Mouse (Mus musculus) heart, embryonic 11.5 days (tissue): Measurements from ENCODE around the gene Cyth1. TPM values are rescaled to one million over a fixed set of nuclear protein-coding genes. Genes with fewer than 3 reads are reported as not detected.

Experiments
- ATAC-seq: fragments of 200-750 bp; cut with Nextera tagmentation; replicated peaks from 2 replicates; pipeline ENCODE4 v1.8.0; 2017; ENCODE audit warnings: moderate library complexity; ENCODE audit not compliant: insufficient number of reproducible peaks, low FRiP score, low TSS enrichment
- H3K27ac ChIP-seq: fragments of 300-500 bp; sonication (generic); 2 replicates; pipeline ENCODE4 v1.5.1; 2014; ENCODE audit warnings: mild to moderate bottlenecking, low read depth, low read length
- H3K27me3 ChIP-seq: fragments of 300-500 bp; sonication (generic); 2 replicates; pipeline ENCODE4 v1.6.1; 2014; ENCODE audit warnings: mild to moderate bottlenecking, low read length, mixed read lengths; ENCODE audit not compliant: control insufficient read depth, insufficient read depth
- H3K36me3 ChIP-seq: fragments of 300-500 bp; sonication (generic); 2 replicates; pipeline ENCODE4 v1.6.1; 2014; ENCODE audit warnings: mild to moderate bottlenecking, low read length, moderate library complexity, mixed read lengths; ENCODE audit not compliant: control insufficient read depth, insufficient read depth
- H3K4me1 ChIP-seq: fragments of 300-500 bp; sonication (generic); 2 replicates; pipeline ENCODE4 v1.6.1; 2014; ENCODE audit warnings: low read length; ENCODE audit not compliant: control insufficient read depth, insufficient read depth
- H3K4me2 ChIP-seq: fragments of 300-500 bp; sonication (generic); 2 replicates; pipeline ENCODE4 v1.6.1; 2014; ENCODE audit warnings: mild to moderate bottlenecking, moderate library complexity
- H3K4me3 ChIP-seq: fragments of 300-500 bp; sonication (generic); 2 replicates; pipeline ENCODE4 v1.5.1; 2014; ENCODE audit warnings: low read depth, low read length
- H3K9ac ChIP-seq: fragments of 300-500 bp; sonication (generic); 2 replicates; pipeline ENCODE4 v1.6.1; 2014; ENCODE audit warnings: mild to moderate bottlenecking, low read depth, low read length, moderate library complexity
- H3K9me3 ChIP-seq: fragments of 300-500 bp; sonication (generic); replicated peaks from 2 replicates; pipeline ENCODE4 v1.6.1; 2016; ENCODE audit warnings: low read length; ENCODE audit not compliant: control insufficient read depth
- WGBS: fragments of 180-500 bp; shearing (Covaris S2); extraction: QIAGEN DNeasy Blood & Tissue Kit; methylation state at CpG from one replicate; pipeline ENCODE4 v1.1.7; 2014; ENCODE audit not compliant: insufficient replicate concordance; 5-methylcytosine and 5-hydroxymethylcytosine counted together
- polyA plus RNA-seq: library from polyadenylated mRNA; unstranded; fragments of >200 nt; fragmentation: Nextera tagmentation; extraction: Ambion mirVana; gene quantifications from 2 replicates; pipeline ENCODE4 v1.2.1, GENCODE M21; 2014

The Cyth1 gene
- polyA plus RNA-seq, 1 experiment from 2014 or later = 10.6 TPM

DNA sequence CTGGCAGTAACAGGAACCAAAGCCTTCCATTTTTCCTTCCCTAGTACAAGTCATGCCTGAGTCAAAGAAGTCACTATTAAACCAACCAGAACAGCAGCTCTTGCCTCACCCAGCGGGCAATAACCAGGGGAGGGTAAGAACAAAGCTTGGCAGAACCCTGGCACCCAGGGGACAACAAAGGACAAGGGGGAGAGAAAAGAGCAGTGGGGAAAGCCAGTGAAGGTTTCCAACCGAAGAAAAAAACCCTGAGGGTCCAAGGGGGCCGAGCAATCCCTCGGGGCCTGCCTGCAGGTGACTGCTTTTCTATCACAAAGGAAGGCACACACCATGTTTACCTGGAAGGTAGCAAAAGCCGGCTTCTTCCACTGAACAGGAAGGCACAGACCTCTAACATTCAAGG, 1.7 kb downstream of the Cyth1 start:
- ATAC-seq = no peak
- Histone ChIP-seq H3K27me3 (no peaks in the 10 kb centered on the region), H3K4me2 (peak overlapping the region; percentile 75), H3K4me3 (peak overlapping the region; percentile 93), H3K36me3 (no peaks in the 10 kb centered on the region), H3K27ac (peak overlapping the region; percentile 80; the same call in 1 of the 2 replicates), H3K9me3 (no peaks in the 10 kb centered on the region), H3K4me1 (peaks cover 28% of the 10 kb centered on the region), H3K9ac (peak overlapping the region; percentile 80)
- 58% methylated on average over 5 of the region's 5 CpGs for WGBS

- no peaks in the 10 kb centered on the region for H3K36me3 ChIP-seq
- no peak overlapping the region for H3K4me3 ChIP-seq
- peaks cover 36% of the 10 kb centered on the region for H3K4me1 ChIP-seq
- 87% methylated on average over 2 of the region's 2 CpGs for WGBS
- no peak overlapping the region for H3K4me2 ChIP-seq
- no peak overlapping the region for H3K9ac ChIP-seq
- H3K27ac ChIP-seq = no peak overlapping the region
- ATAC-seq = no peak
- H3K9me3 ChIP-seq = no peaks in the 10 kb centered on the region
- no peaks in the 10 kb centered on the region for H3K27me3 ChIP-seq
Observed at GRCm38 (mm10) chr11:118245130-118245529, 3.3 kb downstream of the Cyth1 start.

GRCm38 (mm10) chr11:118243627-118244261, 4.6 kb downstream of the Cyth1 start:
- H3K4me2 ChIP-seq = no peak overlapping the region
- no peak for ATAC-seq
- no peak overlapping the region for H3K4me3 ChIP-seq
- no peaks in the 10 kb centered on the region for H3K36me3 ChIP-seq
- H3K27me3 ChIP-seq = no peaks in the 10 kb centered on the region
- 73% methylated on average over 6 of the region's 6 CpGs for WGBS
- H3K4me1 ChIP-seq = peaks cover 39% of the 10 kb centered on the region
- H3K9ac ChIP-seq = no peak overlapping the region
- H3K9me3 ChIP-seq = no peaks in the 10 kb centered on the region
- no peak overlapping the region for H3K27ac ChIP-seq

- H3K4me1 ChIP-seq = peaks cover 39% of the 10 kb centered on the region
- H3K27ac ChIP-seq = no peak overlapping the region
- 72% methylated on average over 4 of the region's 4 CpGs for WGBS
- no peak overlapping the region for H3K9ac ChIP-seq
- H3K4me3 ChIP-seq = no peak overlapping the region
- ATAC-seq = no peak
- H3K4me2 ChIP-seq = no peak overlapping the region
- no peaks in the 10 kb centered on the region for H3K36me3 ChIP-seq
- no peaks in the 10 kb centered on the region for H3K9me3 ChIP-seq
- H3K27me3 ChIP-seq = no peaks in the 10 kb centered on the region
Observed at GRCm38 (mm10) chr11:118242506-118242905, 5.9 kb downstream of the Cyth1 start.

DNA sequence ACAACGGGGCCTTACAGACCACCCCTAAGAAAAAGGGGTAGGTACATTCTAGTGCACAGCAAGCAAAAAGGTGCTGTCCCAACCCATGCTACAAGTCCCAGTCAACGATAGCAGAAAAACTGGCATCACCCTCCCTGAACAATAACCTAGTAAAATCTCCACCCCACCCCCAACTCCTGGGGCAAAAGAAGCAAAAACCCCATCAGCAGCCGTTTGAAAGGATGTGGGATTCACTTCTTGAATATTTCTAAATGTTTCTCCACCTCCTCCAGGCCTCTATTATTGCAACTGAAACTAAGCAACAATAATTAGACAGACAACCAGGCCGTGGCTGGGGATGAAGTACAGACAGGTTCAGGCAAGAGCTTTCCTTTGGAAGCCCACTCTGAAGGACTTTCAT, 8.0 kb downstream of the Cyth1 start:
- Histone ChIP-seq H3K36me3 (no peaks in the 10 kb centered on the region), H3K4me3 (no peak overlapping the region), H3K9ac (no peak overlapping the region), H3K27me3 (no peaks in the 10 kb centered on the region), H3K4me1 (peaks cover 36% of the 10 kb centered on the region), H3K4me2 (no peak overlapping the region), H3K9me3 (no peaks in the 10 kb centered on the region), H3K27ac (0 out of 2 replicates have a peak overlapping the region, but pooled peaks have one; percentile 15)
- ATAC-seq = no peak
- WGBS = 68% methylated on average over 4 of the region's 4 CpGs

- Histone ChIP-seq H3K27ac (peak overlapping the region; percentile 76), H3K4me2 (peak overlapping the region; percentile 35; the same call in 1 of the 2 replicates), H3K27me3 (no peaks in the 10 kb centered on the region), H3K36me3 (no peaks in the 10 kb centered on the region), H3K4me1 (peaks cover 38% of the 10 kb centered on the region), H3K9ac (0 out of 2 replicates have a peak overlapping the region, but pooled peaks have one; percentile 16), H3K9me3 (no peaks in the 10 kb centered on the region), H3K4me3 (no peak overlapping the region)
- WGBS = 58% methylated on average over 14 of the region's 14 CpGs
- ATAC-seq = no peak
Observed at GRCm38 (mm10) chr11:118239281-118240198, 8.9 kb downstream of the Cyth1 start.

DNA sequence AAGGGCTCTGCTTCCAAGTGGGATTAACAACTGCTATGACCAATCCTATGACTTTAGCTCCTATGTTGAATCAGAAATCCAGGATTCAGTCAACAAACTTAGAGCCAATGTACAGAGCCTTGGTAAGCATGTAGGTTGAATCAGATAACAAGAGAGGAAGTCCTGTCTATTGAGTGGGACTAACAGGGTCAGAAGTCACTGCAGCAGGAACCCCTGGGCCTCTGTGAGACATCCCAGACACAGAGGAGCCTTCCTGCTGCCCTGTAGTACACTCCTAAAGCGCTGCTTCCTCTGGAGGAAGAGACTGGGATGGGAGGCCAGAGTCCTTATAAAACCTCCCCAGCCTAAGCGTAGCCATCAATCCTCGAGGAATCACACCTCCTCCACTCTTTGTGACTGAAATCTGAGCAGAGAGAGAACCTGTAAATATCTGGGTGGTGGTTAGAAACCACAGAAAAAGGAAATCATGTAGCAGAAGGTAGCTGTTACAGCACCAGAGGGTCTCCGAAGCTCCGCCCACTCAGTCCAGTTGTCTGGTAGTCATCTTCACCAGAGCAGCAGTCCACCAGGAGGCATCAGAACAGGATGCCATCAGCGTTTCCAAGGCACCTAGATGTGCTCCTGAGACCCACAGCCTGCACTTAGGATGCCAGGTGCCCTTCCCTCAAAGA, 11.7 kb downstream of the Cyth1 start:
- Histone ChIP-seq H3K27ac (peak overlapping the region; percentile 67), H3K9me3 (no peaks in the 10 kb centered on the region), H3K4me2 (no peak overlapping the region; the same call in 1 of the 2 replicates), H3K9ac (no peak overlapping the region), H3K4me3 (no peak overlapping the region), H3K36me3 (no peaks in the 10 kb centered on the region), H3K4me1 (peaks cover 40% of the 10 kb centered on the region), H3K27me3 (no peaks in the 10 kb centered on the region)
- 45% methylated on average over 6 of the region's 6 CpGs for WGBS
- ATAC-seq = no peak; the same call in 1 of the 2 replicates

GRCm38 (mm10) chr11:118234929-118235328, 13.5 kb downstream of the Cyth1 start:
- no peaks in the 10 kb centered on the region for H3K36me3 ChIP-seq
- peak overlapping the region; percentile 42 for H3K27ac ChIP-seq
- no peak overlapping the region for H3K4me3 ChIP-seq
- H3K9me3 ChIP-seq = no peaks in the 10 kb centered on the region
- no peak overlapping the region for H3K9ac ChIP-seq
- peaks cover 30% of the 10 kb centered on the region for H3K4me1 ChIP-seq
- H3K4me2 ChIP-seq = no peak overlapping the region
- 60% methylated on average over 7 of the region's 7 CpGs for WGBS
- no peaks in the 10 kb centered on the region for H3K27me3 ChIP-seq
- ATAC-seq = no peak
